Mouse (Mus musculus) MEL (cell line): ENCODE measurements around the gene Pmpcb. TPM values are rescaled to one million over a fixed set of nuclear protein-coding genes. Genes with fewer than 3 reads are reported as not detected.

ENCODE experiments used
- DNase-seq: peaks from one replicate; pipeline ENCODE4 v3.0.0; 2011; ENCODE audit warnings: low read depth, low spot score
- H3K27ac ChIP-seq: 2 replicates; pipeline ENCODE4 v1.5.1; 2012; ENCODE audit warnings: low read depth, mild to moderate bottlenecking, control low read depth, low read length, moderate library complexity; ENCODE audit not compliant: control insufficient read depth
- H3K27me3 ChIP-seq, 2 experiments: fragments of 150-350 bp in 1 of 2; sonication (generic) in 1 of 2; 2 replicates each; pipeline ENCODE4 v1.6.1; 2012; ENCODE audit warnings: low read length in 2 of 2, mild to moderate bottlenecking in 2 of 2, improper control_type of control experiment in 1 of 2, moderate library complexity in 1 of 2; ENCODE audit not compliant: insufficient read depth in 2 of 2, control insufficient read depth in 1 of 2
- H3K36me3 ChIP-seq, 2 experiments: 2 replicates each; pipeline ENCODE4 v1.6.1; 2012 to 2014; ENCODE audit warnings: low read length in 2 of 2, improper control_type of control experiment in 1 of 2, inconsistent platforms in 1 of 2, mild to moderate bottlenecking in 1 of 2; ENCODE audit not compliant: insufficient read depth in 2 of 2, control insufficient read depth in 1 of 2
- H3K4me1 ChIP-seq, 2 experiments: fragments of 150-350 bp in 1 of 2; sonication (generic) in 1 of 2; 2 replicates each; pipeline ENCODE4 v1.6.1; 2012; ENCODE audit warnings: low read length in 2 of 2, improper control_type of control experiment in 1 of 2, mild to moderate bottlenecking in 1 of 2; ENCODE audit not compliant: insufficient read depth in 2 of 2, control insufficient read depth in 1 of 2
- H3K4me3 ChIP-seq, 2 experiments: fragments of 150-350 bp in 1 of 2; sonication (generic) in 1 of 2; 2 replicates each; pipeline ENCODE4 v1.5.1; 2012; ENCODE audit warnings: low read depth in 2 of 2, low read length in 2 of 2, mild to moderate bottlenecking in 2 of 2, moderate library complexity in 2 of 2, control low read depth in 1 of 2, improper control_type of control experiment in 1 of 2; ENCODE audit not compliant: control insufficient read depth in 1 of 2, insufficient read depth in 1 of 2
- H3K79me2 ChIP-seq: 2 replicates; pipeline ENCODE4 v1.6.1; 2012; ENCODE audit warnings: mild to moderate bottlenecking, low read length, moderate library complexity; ENCODE audit not compliant: control insufficient read depth, poor library complexity, insufficient read depth
- H3K9ac ChIP-seq: 2 replicates; pipeline ENCODE4 v1.6.1; 2012; ENCODE audit warnings: low read depth, mild to moderate bottlenecking, control low read depth, low read length, moderate library complexity; ENCODE audit not compliant: control insufficient read depth, poor library complexity, severe bottlenecking
- H3K9me3 ChIP-seq: fragments of 150-350 bp; sonication (generic); replicated peaks from 2 replicates; pipeline ENCODE4 v1.6.1; 2012; ENCODE audit warnings: mild to moderate bottlenecking, low read length, improper control_type of control experiment, moderate library complexity; ENCODE audit not compliant: insufficient read depth
- CTCF ChIP-seq, 3 experiments: IDR thresholded peaks in 2 of 3; conservative IDR thresholded peaks in 1 of 3; 2 replicates each; pipeline ENCODE4 v1.5.1; 2011 to 2012; ENCODE audit warnings: low read length in 3 of 3, low read depth in 2 of 3, mild to moderate bottlenecking in 2 of 3, improper control_type of control experiment in 1 of 3, inconsistent platforms in 1 of 3, mixed read lengths in 1 of 3, moderate library complexity in 1 of 3; ENCODE audit not compliant: control insufficient read depth in 1 of 3, insufficient read depth in 1 of 3, poor library complexity in 1 of 3, severe bottlenecking in 1 of 3
- ETS1 ChIP-seq: IDR thresholded peaks from 2 replicates; pipeline ENCODE4 v1.6.1; 2012; ENCODE audit warnings: low read depth, mild to moderate bottlenecking, inconsistent platforms, low read length, improper control_type of control experiment, moderate library complexity
- GATA1 ChIP-seq: IDR thresholded peaks from 2 replicates; pipeline ENCODE4 v1.6.1; 2011; ENCODE audit warnings: low read depth, low read length, improper control_type of control experiment
- HCFC1 ChIP-seq: IDR thresholded peaks from 2 replicates; pipeline ENCODE4 v1.6.1; 2012; ENCODE audit warnings: low read depth, mild to moderate bottlenecking, inconsistent platforms, low read length, improper control_type of control experiment, moderate library complexity
- JUND ChIP-seq: IDR thresholded peaks from 2 replicates; pipeline ENCODE4 v1.6.1; 2011; ENCODE audit warnings: low read depth, mild to moderate bottlenecking, improper control_type of control experiment, low read length
- MAX ChIP-seq: IDR thresholded peaks from 2 replicates; pipeline ENCODE4 v1.6.1; 2011; ENCODE audit warnings: low read length, improper control_type of control experiment
- MAZ ChIP-seq: IDR thresholded peaks from 2 replicates; pipeline ENCODE4 v1.6.1; 2012; ENCODE audit warnings: low read depth, mild to moderate bottlenecking, inconsistent platforms, low read length, improper control_type of control experiment
- MEF2A ChIP-seq: IDR thresholded peaks from 2 replicates; pipeline ENCODE4 v1.6.1; 2014; ENCODE audit warnings: low read depth, mild to moderate bottlenecking, inconsistent platforms, low read length, improper control_type of control experiment; ENCODE audit not compliant: poor library complexity, insufficient replicate concordance, severe bottlenecking; ENCODE audit errors: extremely low read depth
- MXI1 ChIP-seq: IDR thresholded peaks from 2 replicates; pipeline ENCODE4 v1.6.1; 2011; ENCODE audit warnings: mild to moderate bottlenecking, low read depth, low read length, improper control_type of control experiment
- NRF1 ChIP-seq: IDR thresholded peaks from 2 replicates; pipeline ENCODE4 v1.6.1; 2014; ENCODE audit warnings: low read depth, mild to moderate bottlenecking, inconsistent platforms, low read length, improper control_type of control experiment, moderate library complexity; ENCODE audit not compliant: poor library complexity, insufficient read depth, severe bottlenecking
- POLR2A ChIP-seq, 2 experiments: IDR thresholded peaks; 2 replicates each; pipeline ENCODE4 v1.6.1; 2011 to 2012; ENCODE audit warnings: low read length in 2 of 2, mild to moderate bottlenecking in 2 of 2, control low read depth in 1 of 2, improper control_type of control experiment in 1 of 2, low read depth in 1 of 2, moderate library complexity in 1 of 2; ENCODE audit not compliant: control insufficient read depth in 1 of 2, insufficient read depth in 1 of 2, poor library complexity in 1 of 2
- POLR2AphosphoS5 ChIP-seq: IDR thresholded peaks from 2 replicates; pipeline ENCODE4 v1.6.1; 2012; ENCODE audit warnings: low read depth, borderline replicate concordance, mild to moderate bottlenecking, inconsistent platforms, low read length, moderate library complexity, mixed read lengths
- RCOR1 ChIP-seq: IDR thresholded peaks from 2 replicates; pipeline ENCODE4 v1.6.1; 2012; ENCODE audit warnings: low read depth, mild to moderate bottlenecking, inconsistent platforms, low read length, improper control_type of control experiment
- TBP ChIP-seq: IDR thresholded peaks from 2 replicates; pipeline ENCODE4 v1.8.0; 2011; ENCODE audit warnings: low read depth, low read length, improper control_type of control experiment
- USF2 ChIP-seq, 2 experiments: IDR thresholded peaks; 2 replicates each; pipeline ENCODE4 v1.6.1; 2011 to 2012; ENCODE audit warnings: improper control_type of control experiment in 2 of 2, low read length in 2 of 2, borderline replicate concordance in 1 of 2, inconsistent platforms in 1 of 2, low read depth in 1 of 2, mild to moderate bottlenecking in 1 of 2; ENCODE audit not compliant: insufficient read depth in 1 of 2
- ZC3H11A ChIP-seq: IDR thresholded peaks from 2 replicates; pipeline ENCODE4 v1.6.1; 2012; ENCODE audit warnings: low read depth, mild to moderate bottlenecking, inconsistent platforms, low read length, improper control_type of control experiment
- ZMIZ1 ChIP-seq: IDR thresholded peaks from 2 replicates; pipeline ENCODE4 v1.6.1; 2012; ENCODE audit warnings: low read depth, mild to moderate bottlenecking, inconsistent platforms, low read length, improper control_type of control experiment, moderate library complexity
- ZNF384 ChIP-seq: IDR thresholded peaks from 2 replicates; pipeline ENCODE4 v1.6.1; 2012; ENCODE audit warnings: low read depth, mild to moderate bottlenecking, inconsistent platforms, low read length, improper control_type of control experiment
- polyA plus RNA-seq, 2 experiments: library from polyadenylated mRNA; stranded (reverse) in 1 of 2; unstranded in 1 of 2; fragments of >175 nt in 1 of 2; fragments of >200 nt in 1 of 2; gene quantifications; 2 replicates each; pipeline versions ENCODE4 v1.2.1 to v1.2.4; 2012; ENCODE audit warnings: low replicate concordance in 2 of 2, low read depth in 1 of 2; ENCODE audit not compliant: insufficient read length in 2 of 2, insufficient read depth in 1 of 2, missing spikeins in 1 of 2
- total RNA-seq: library from RNA; depleted of rRNA; stranded (reverse); fragments of 300-350 nt; gene quantifications from 2 replicates; pipeline ENCODE4 v1.2.3, GENCODE M21; 2012

Gene Pmpcb
- total and polyA plus RNA-seq, 3 experiments: 162 to 265 (median 172) TPM

DNA sequence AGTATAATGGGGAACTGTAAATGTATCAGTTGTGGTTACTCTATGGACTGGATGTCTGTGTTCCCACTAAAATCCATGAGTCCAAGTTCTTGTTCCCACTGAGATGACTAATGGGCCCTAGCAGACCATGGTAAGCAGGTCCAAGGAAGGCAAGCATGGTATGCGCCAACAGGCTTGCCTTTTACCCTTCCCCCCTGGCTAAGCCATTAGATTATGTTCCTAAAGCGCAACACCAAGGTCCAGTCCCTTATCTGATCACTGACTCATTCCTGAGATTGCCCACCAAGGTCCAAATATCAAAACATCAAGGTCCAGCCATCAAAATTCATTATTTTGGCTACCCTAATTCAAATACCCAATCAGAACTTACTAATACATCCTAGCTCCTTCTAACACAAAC is 17.7 kb upstream of the Pmpcb start:
- H3K79me2 ChIP-seq: no peaks in the 10 kb centered on the region
- H3K36me3 ChIP-seq: peaks cover 0 to 7% of the 10 kb centered on the region in 2 experiments; a peak in 2 of 4 replicates
- no peak overlapping the region for H3K4me3 ChIP-seq
- H3K4me1 ChIP-seq: peaks cover 2 to 7% of the 10 kb centered on the region in 2 experiments; a peak in 2 of 4 replicates
- DNase-seq: no peak
- H3K9ac ChIP-seq: no peak overlapping the region
- H3K27me3 ChIP-seq: no peaks in the 10 kb centered on the region
- no peak for TF ChIP-seq HCFC1
- no peak for TF ChIP-seq GATA1
- TF ChIP-seq ETS1: no peak
- TF ChIP-seq RCOR1: no peak
- no peak for TF ChIP-seq TBP
- TF ChIP-seq MAZ: no peak
- no peak for TF ChIP-seq POLR2A (IDR thresholded peaks at IDR 0.05; ENCODE audit: control insufficient read depth in 1 of 2, insufficient read depth in 1 of 2, low read depth in 1 of 2, low read length in 2 of 2, poor library complexity in 1 of 2)
- no peak for TF ChIP-seq ZNF384
- no peak for TF ChIP-seq MAX
- TF ChIP-seq ZMIZ1: no peak
- H3K27ac ChIP-seq: no peak overlapping the region
- H3K9me3 ChIP-seq: no peaks in the 10 kb centered on the region

GRCm38 (mm10) chr5:21724427-21724826 is 12.5 kb upstream of the Pmpcb start:
- Histone ChIP-seq H3K27me3 (no peaks in the 10 kb centered on the region), H3K9ac (no peak overlapping the region), H3K27ac (no peak overlapping the region), H3K79me2 (no peaks in the 10 kb centered on the region), H3K4me1 (no peaks in the 10 kb centered on the region), H3K9me3 (no peaks in the 10 kb centered on the region), H3K4me3 (no peak overlapping the region), H3K36me3 (no peaks in the 10 kb centered on the region)
- TF ChIP-seq MXI1 (no peak), USF2 (IDR thresholded peaks at IDR 0.05; ENCODE audit: borderline replicate concordance in 1 of 2, insufficient read depth in 1 of 2, low read depth in 1 of 2, low read length in 2 of 2) (no peak), POLR2AphosphoS5 (no peak), ZC3H11A (no peak), MEF2A (no peak), GATA1 (no peak), MAX (no peak), NRF1 (no peak), CTCF (IDR thresholded peaks at IDR 0.05 in 2 of 3, conservative IDR thresholded peaks at IDR 0.05 in 1 of 3; ENCODE audit: control insufficient read depth in 1 of 3, insufficient read depth in 1 of 3, low read depth in 2 of 3, low read length in 3 of 3, poor library complexity in 1 of 3, severe bottlenecking in 1 of 3) (no peak), JUND (no peak), HCFC1 (no peak)
- DNase-seq: no peak
